Mouse (Mus musculus) limb, embryonic 14.5 days (tissue): Measurements from ENCODE around the gene Tmem82. TPM values are rescaled to one million over a fixed set of nuclear protein-coding genes. Genes with fewer than 3 reads are reported as not detected.
"Not testable (repeated sequence)": the region's sequence is repeated elsewhere in the genome, so short reads cannot be mapped to it uniquely, and the experiment has no call there.

Source experiments
- ATAC-seq: fragments of 200-750 bp; cut with Nextera tagmentation; 2 replicates; pipeline ENCODE4 v1.8.0; 2017; ENCODE audit warnings: low read depth, moderate number of reproducible peaks, moderate TSS enrichment; ENCODE audit not compliant: low FRiP score
- DNase-seq: peaks from one replicate; pipeline ENCODE4 v3.0.0-alpha.2; 2015; ENCODE audit warnings: low spot score
- H3K27ac ChIP-seq: fragments of 300-500 bp; sonication (generic); replicated peaks from 2 replicates; pipeline ENCODE4 v1.5.1; 2014; ENCODE audit warnings: low read depth, mild to moderate bottlenecking, low read length, moderate library complexity, mixed read lengths
- H3K27me3 ChIP-seq: fragments of 300-500 bp; sonication (generic); 2 replicates; pipeline ENCODE4 v1.6.1; 2014; ENCODE audit warnings: low read length, mixed read lengths; ENCODE audit not compliant: control insufficient read depth, insufficient read depth
- H3K36me3 ChIP-seq: fragments of 300-500 bp; sonication (generic); 2 replicates; pipeline ENCODE4 v1.6.1; 2014; ENCODE audit warnings: mild to moderate bottlenecking, low read length, moderate library complexity, mixed read lengths; ENCODE audit not compliant: control insufficient read depth, insufficient read depth
- H3K4me1 ChIP-seq: fragments of 300-500 bp; sonication (generic); 2 replicates; pipeline ENCODE4 v1.6.1; 2014; ENCODE audit warnings: antibody characterized with exemption, low read length, mixed read lengths; ENCODE audit not compliant: control insufficient read depth, insufficient read depth
- H3K4me2 ChIP-seq: fragments of 300-500 bp; sonication (generic); replicated peaks from 2 replicates; pipeline ENCODE4 v1.6.1; 2014; ENCODE audit warnings: low read depth, mild to moderate bottlenecking, low read length, moderate library complexity; ENCODE audit not compliant: severe bottlenecking
- H3K4me3 ChIP-seq: fragments of 300-500 bp; sonication (generic); replicated peaks from 2 replicates; pipeline ENCODE4 v1.5.1; 2014; ENCODE audit warnings: low read length
- H3K9ac ChIP-seq: fragments of 300-500 bp; sonication (generic); 2 replicates; pipeline ENCODE4 v1.6.1; 2014; ENCODE audit warnings: mild to moderate bottlenecking, low read depth, low read length, moderate library complexity; ENCODE audit not compliant: severe bottlenecking
- H3K9me3 ChIP-seq: fragments of 300-500 bp; sonication (generic); 2 replicates; pipeline ENCODE4 v1.6.1; 2016; ENCODE audit warnings: low read length; ENCODE audit not compliant: control insufficient read depth
- POLR2A ChIP-seq: fragments of 200-500 bp; IDR thresholded peaks from 2 replicates; pipeline ENCODE4 v1.8.0; 2012; ENCODE audit warnings: inconsistent platforms, mild to moderate bottlenecking, moderate library complexity, borderline replicate concordance; ENCODE audit not compliant: insufficient read depth, insufficient read length; ENCODE audit errors: extremely low read depth
- WGBS: fragments of 180-500 bp; shearing (Covaris S2); extraction: QIAGEN DNeasy Blood & Tissue Kit; methylation state at CpG from one replicate; pipeline ENCODE4 v1.1.7; 2014; 5-methylcytosine and 5-hydroxymethylcytosine counted together
- polyA plus RNA-seq, 2 experiments: library from polyadenylated mRNA; depleted of rRNA in 1 of 2; stranded (reverse) in 1 of 2; unstranded in 1 of 2; fragments of >200 nt; fragmentation: Nextera tagmentation in 1 of 2; extraction: Ambion mirVana in 1 of 2; gene quantifications; 2 replicates each; pipeline versions ENCODE4 v1.2.1 to v1.2.3; 2012 to 2014

The Tmem82 gene
- polyA plus RNA-seq, 2 experiments: 0.49 TPM; not detected in 1

DNA sequence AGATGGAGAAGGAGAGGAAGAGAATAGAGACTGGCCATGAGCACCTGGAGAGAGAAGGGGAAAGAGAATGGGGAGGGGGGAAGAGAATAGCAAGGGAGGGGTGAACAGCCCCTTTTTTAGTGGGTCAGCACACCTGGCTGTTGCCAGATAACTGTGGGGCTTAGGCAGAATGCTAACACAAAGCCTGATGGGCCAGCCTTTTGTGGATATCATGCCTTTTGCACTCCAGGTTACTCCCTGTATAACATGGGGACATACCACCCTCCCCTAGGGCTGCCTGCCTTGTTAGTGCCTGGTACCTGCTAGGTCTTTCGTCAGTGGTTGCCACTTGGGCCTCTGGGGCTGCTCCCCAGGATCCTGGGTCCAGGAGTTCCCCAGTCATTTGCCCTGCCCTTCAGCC, 47.6 kb downstream of the Tmem82 start:
- 93% methylated on average over 1 of the region's 1 CpGs for WGBS
- TF ChIP-seq POLR2A: no peak
- no peak for ATAC-seq

DNA sequence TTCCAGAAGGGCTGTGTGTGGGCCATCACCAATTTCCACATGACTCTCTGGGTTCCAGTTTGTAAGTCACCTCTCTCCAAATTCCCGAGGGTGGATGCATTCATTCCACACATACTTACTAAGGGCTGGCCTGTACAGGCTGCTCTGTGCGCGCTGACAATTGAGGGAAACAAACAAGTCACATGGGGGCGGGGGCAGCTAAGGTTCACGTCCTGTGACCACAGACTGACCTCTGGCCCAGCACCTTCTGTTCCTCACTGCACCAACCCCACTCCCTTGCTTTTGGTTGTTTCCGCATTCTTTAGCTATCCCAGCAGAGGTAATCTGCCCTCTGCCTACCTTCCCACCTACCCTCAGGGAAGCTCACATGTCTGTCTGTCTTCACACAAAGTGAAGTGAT, 48.4 kb downstream of the Tmem82 start:
- peaks cover 8% of the 10 kb centered on the region for H3K4me1 ChIP-seq
- ATAC-seq (no peak), DNase-seq (no peak)
- no peak overlapping the region for H3K4me3 ChIP-seq
- H3K4me2 ChIP-seq: no peak overlapping the region
- no peak overlapping the region for H3K27ac ChIP-seq
- no peaks in the 10 kb centered on the region for H3K9me3 ChIP-seq
- no peaks in the 10 kb centered on the region for H3K36me3 ChIP-seq
- no peak overlapping the region for H3K9ac ChIP-seq
- no peak for TF ChIP-seq POLR2A
- no peaks in the 10 kb centered on the region for H3K27me3 ChIP-seq
- 73% methylated on average over 6 of the region's 6 CpGs for WGBS

More for the DNA sequence above, 47.6 kb downstream of the Tmem82 start:
- H3K4me3 ChIP-seq: no peak overlapping the region
- H3K9ac ChIP-seq: no peak overlapping the region
- H3K4me1 ChIP-seq: peaks cover 10% of the 10 kb centered on the region
- no peaks in the 10 kb centered on the region for H3K9me3 ChIP-seq
- H3K27me3 ChIP-seq: no peaks in the 10 kb centered on the region
- H3K36me3 ChIP-seq: no peaks in the 10 kb centered on the region
- DNase-seq: no peak
- no peak overlapping the region for H3K27ac ChIP-seq
- H3K4me2 ChIP-seq: no peak overlapping the region

DNA sequence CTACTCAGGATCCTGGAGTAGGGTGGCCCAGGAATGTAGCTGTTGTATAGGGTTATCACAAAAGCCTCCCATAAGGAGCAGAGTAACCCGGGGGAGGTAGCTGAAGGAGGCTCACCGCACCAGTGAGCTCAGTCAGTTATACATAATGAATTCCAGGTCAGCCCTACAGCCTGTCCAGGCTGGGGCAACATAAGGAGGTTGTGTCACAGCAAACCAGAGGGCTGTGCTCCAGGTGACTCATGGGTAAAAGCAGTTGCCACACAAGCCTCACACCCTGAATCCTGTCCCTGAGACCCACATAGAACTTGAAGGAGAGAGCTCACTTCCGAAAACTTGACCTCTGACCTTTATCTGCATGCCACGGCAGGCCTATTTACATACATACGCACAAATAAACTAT, 49.5 kb downstream of the Tmem82 start:
- H3K27ac ChIP-seq: no peak overlapping the region
- WGBS: 81% methylated on average over 5 of the region's 5 CpGs
- H3K4me1 ChIP-seq: peaks cover 6% of the 10 kb centered on the region; the same call in 1 of the 2 replicates
- no peak overlapping the region for H3K4me3 ChIP-seq
- DNase-seq: no peak
- ATAC-seq: no peak
- no peaks in the 10 kb centered on the region for H3K9me3 ChIP-seq
- H3K4me2 ChIP-seq: no peak overlapping the region
- TF ChIP-seq POLR2A: no peak
- no peak overlapping the region for H3K9ac ChIP-seq
- no peaks in the 10 kb centered on the region for H3K36me3 ChIP-seq
- H3K27me3 ChIP-seq: no peaks in the 10 kb centered on the region

DNA sequence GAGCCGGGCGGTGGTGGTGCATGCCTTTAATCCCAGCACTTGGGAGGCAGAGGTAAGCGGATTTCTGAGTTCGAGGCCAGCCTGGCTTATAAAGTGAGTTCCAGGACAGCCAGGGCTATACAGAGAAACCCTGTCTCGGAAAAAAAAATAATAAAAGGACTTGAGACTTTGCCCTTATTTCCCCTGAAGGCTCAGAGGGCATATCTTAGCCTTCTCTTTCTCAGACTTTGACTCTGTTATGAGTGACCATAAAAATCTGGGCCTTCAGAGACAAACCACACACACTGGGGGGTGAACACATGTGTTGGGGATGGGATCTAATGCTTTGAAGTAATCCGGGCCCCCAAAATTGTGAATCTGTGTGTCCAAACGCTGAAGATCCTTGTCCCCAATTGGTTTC, 51.3 kb downstream of the Tmem82 start:
- not testable (repeated sequence) for H3K27ac ChIP-seq, H3K4me1 ChIP-seq, H3K4me3 ChIP-seq, H3K27me3 ChIP-seq, ATAC-seq, DNase-seq, H3K9me3 ChIP-seq, H3K4me2 ChIP-seq, H3K36me3 ChIP-seq, H3K9ac ChIP-seq
- WGBS: 83% methylated on average over 7 of the region's 7 CpGs

DNA sequence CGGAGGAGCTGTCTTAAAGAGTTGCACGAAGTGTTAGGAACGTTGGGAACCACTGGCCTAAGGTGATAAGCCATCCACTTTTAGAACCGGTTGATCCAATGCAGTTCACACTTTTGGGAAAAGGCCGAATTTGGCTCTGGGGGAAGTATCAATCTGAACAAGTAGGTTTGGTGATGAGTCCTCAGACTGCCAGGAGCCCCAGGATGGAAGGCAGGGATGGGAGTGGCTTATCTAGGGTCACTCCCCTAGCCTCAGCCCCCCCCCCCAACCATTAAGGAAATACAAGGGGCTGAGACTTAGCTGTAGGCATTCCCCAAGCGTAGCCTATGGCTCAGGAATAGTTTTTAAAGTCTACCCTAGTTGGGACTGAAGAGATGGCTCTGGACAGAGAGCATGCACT, 52.2 kb downstream of the Tmem82 start:
- DNase-seq (no peak), ATAC-seq (no peak)
- Histone ChIP-seq H3K9ac (no peak overlapping the region), H3K4me3 (no peak overlapping the region), H3K9me3 (no peaks in the 10 kb centered on the region), H3K4me2 (no peak overlapping the region), H3K27ac (no peak overlapping the region), H3K36me3 (no peaks in the 10 kb centered on the region), H3K27me3 (no peaks in the 10 kb centered on the region), H3K4me1 (no peaks in the 10 kb centered on the region)
- no peak for TF ChIP-seq POLR2A
- 86% methylated on average over 6 of the region's 6 CpGs for WGBS

DNA sequence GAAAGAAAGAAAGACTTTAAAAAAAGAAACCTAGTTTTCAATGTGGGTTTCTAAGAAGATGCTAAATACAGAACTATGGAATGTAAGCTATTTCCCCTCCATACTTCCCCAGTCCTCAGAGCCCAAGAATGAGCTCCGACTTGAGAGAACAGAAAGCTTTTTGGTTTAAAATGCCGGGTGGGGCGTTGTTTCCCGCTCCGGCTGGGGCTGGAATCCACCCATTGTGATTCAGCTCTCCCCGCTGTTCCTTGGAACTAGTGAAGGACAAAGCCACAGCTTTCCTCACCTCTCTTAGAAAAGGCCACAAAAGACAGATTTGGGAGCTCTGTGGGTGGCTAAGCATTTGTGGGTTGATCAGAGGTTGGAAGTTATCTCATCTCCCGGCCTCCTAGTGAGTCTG, 53.1 kb downstream of the Tmem82 start:
- ATAC-seq (no peak), DNase-seq (peak; percentile 43)
- Histone ChIP-seq H3K27ac (0 out of 2 replicates have a peak overlapping the region, but pooled peaks have one; percentile 2), H3K4me3 (no peak overlapping the region), H3K27me3 (no peaks in the 10 kb centered on the region), H3K4me2 (no peak overlapping the region), H3K9ac (no peak overlapping the region), H3K4me1 (no peaks in the 10 kb centered on the region), H3K36me3 (no peaks in the 10 kb centered on the region), H3K9me3 (no peaks in the 10 kb centered on the region)
- 48% methylated on average over 7 of the region's 7 CpGs for WGBS
- TF ChIP-seq POLR2A: no peak
